Mouse (Mus musculus): ENCODE data around the gene Cux2. TPM values are rescaled to one million over a fixed set of nuclear protein-coding genes. Genes with fewer than 3 reads are reported as not detected.

The Cux2 gene
- polyA plus RNA-seq, 1 experiment from 2014 or later = 19.7 TPM

DNA sequence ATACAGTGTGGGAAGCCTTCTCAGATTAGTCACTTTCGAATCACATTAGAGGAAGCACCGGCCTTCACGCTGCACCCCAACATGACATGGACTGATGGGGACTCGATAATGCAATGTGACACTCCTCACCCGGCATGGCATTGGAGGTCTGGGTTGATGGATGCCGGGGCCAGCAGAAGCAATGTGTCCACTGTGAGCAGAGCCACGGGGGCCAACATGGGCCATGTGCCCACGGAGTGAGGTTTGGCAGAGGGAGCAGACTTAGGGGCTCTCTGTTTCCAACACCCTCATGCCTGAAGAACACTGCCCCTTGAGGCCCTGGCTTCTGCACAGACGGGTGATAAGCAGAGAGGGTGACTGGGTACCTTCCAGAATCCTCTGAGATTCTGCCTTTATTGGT, 91.4 kb downstream of the Cux2 start:
- Histone ChIP-seq H3K36me3 (no peaks in the 10 kb centered on the region), H3K4me2 (replicated peaks) (no peak overlapping the region), H3K4me1 (peaks cover 13% of the 10 kb centered on the region), H3K27me3 (no peaks in the 10 kb centered on the region; the same call in 1 of the 2 replicates), H3K9me3 (no peaks in the 10 kb centered on the region), H3K27ac (replicated peaks) (no peak overlapping the region), H3K4me3 (no peak overlapping the region), H3K9ac (replicated peaks) (no peak overlapping the region)
- 88% methylated on average over 9 of the region's 9 CpGs for WGBS
- ATAC-seq (ENCODE audit: low FRiP score, low read depth) = no peak

GRCm38 (mm10) chr5:121955806-121956205, 94.1 kb downstream of the Cux2 start:
- H3K9ac ChIP-seq (replicated peaks) = no peak overlapping the region
- no peak overlapping the region for H3K27ac ChIP-seq (replicated peaks)
- H3K4me2 ChIP-seq (replicated peaks) = no peak overlapping the region
- WGBS = 88% methylated on average over 5 of the region's 5 CpGs
- peaks cover 17% of the 10 kb centered on the region for H3K4me1 ChIP-seq
- H3K9me3 ChIP-seq = no peaks in the 10 kb centered on the region
- peaks cover 2% of the 10 kb centered on the region for H3K27me3 ChIP-seq
- no peak for ATAC-seq (ENCODE audit: low FRiP score, low read depth)
- no peaks in the 10 kb centered on the region for H3K36me3 ChIP-seq
- no peak overlapping the region for H3K4me3 ChIP-seq

- Histone ChIP-seq H3K4me3 (no peak overlapping the region), H3K27me3 (peaks cover 9% of the 10 kb centered on the region; the same call in 1 of the 2 replicates), H3K4me2 (replicated peaks) (no peak overlapping the region), H3K4me1 (peaks cover 46% of the 10 kb centered on the region), H3K9me3 (no peaks in the 10 kb centered on the region), H3K36me3 (no peaks in the 10 kb centered on the region), H3K9ac (replicated peaks) (no peak overlapping the region), H3K27ac (replicated peaks) (peak overlapping the region; percentile 86; the same call in 1 of the 2 replicates)
- 83% methylated on average over 2 of the region's 2 CpGs for WGBS
- no peak for ATAC-seq (ENCODE audit: low FRiP score, low read depth)
Measured at GRCm38 (mm10) chr5:121950175-121950574, 99.7 kb downstream of the Cux2 start.

DNA sequence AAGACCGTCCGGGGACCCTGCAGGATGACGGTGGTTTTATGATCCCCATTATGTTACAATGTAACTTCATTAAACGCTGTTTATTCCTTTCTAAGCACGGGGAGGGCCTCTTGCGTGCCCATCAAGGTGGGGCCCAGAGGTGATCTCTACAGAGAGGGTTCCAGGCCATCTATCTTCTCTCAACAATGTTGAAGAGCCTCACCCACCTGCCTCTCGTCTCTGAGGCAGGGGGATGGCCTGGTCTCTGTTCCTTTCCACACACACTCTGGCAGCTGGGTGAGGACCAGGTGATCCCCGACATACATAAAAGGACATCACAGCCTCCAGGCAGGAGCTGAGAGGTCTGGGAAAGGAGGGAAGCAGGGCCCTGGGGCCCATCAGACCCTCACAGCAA, 100.9 kb downstream of the Cux2 start:
- peak; percentile 10; the same call in 1 of the 2 replicates for ATAC-seq (ENCODE audit: low FRiP score, low read depth)
- no peak overlapping the region for H3K4me3 ChIP-seq
- H3K4me1 ChIP-seq = peaks cover 42% of the 10 kb centered on the region

GRCm38 (mm10) chr5:121948302-121949049, 101.4 kb downstream of the Cux2 start:
- peak overlapping the region; percentile 29; the same call in 1 of the 2 replicates for H3K9ac ChIP-seq (replicated peaks)
- H3K4me1 ChIP-seq = peaks cover 42% of the 10 kb centered on the region
- ATAC-seq (ENCODE audit: low FRiP score, low read depth) = peak; percentile 82
- peaks cover 9% of the 10 kb centered on the region; the same call in 1 of the 2 replicates for H3K27me3 ChIP-seq
- no peaks in the 10 kb centered on the region for H3K36me3 ChIP-seq
- H3K4me3 ChIP-seq = peak overlapping the region; percentile 34
- no peaks in the 10 kb centered on the region for H3K9me3 ChIP-seq
- H3K4me2 ChIP-seq (replicated peaks) = peak overlapping the region; percentile 57
- 5% methylated on average over 44 of the region's 44 CpGs for WGBS
- peak overlapping the region; percentile 86 for H3K27ac ChIP-seq (replicated peaks)

More for the DNA sequence above, 100.9 kb downstream of the Cux2 start:
- H3K9ac ChIP-seq (replicated peaks) = peak overlapping the region; percentile 29; the same call in 1 of the 2 replicates
- H3K9me3 ChIP-seq = no peaks in the 10 kb centered on the region
- peaks cover 9% of the 10 kb centered on the region; the same call in 1 of the 2 replicates for H3K27me3 ChIP-seq
- H3K27ac ChIP-seq (replicated peaks) = peak overlapping the region; percentile 86
- peak overlapping the region; percentile 57 for H3K4me2 ChIP-seq (replicated peaks)
- H3K36me3 ChIP-seq = no peaks in the 10 kb centered on the region
- 29% methylated on average over 8 of the region's 8 CpGs for WGBS

GRCm38 (mm10) chr5:121946657-121947245, 103.2 kb downstream of the Cux2 start:
- no peak for ATAC-seq (ENCODE audit: low FRiP score, low read depth)
- Histone ChIP-seq H3K27ac (replicated peaks) (no peak overlapping the region), H3K4me2 (replicated peaks) (no peak overlapping the region)

GRCm38 (mm10) chr5:121945819-121946218, 104.1 kb downstream of the Cux2 start:
- H3K27me3 ChIP-seq = 0 out of 2 replicates have a peak, but pooled peaks cover 7% of the 10 kb centered on the region

More at GRCm38 (mm10) chr5:121946657-121947245, 103.2 kb downstream of the Cux2 start:
- Histone ChIP-seq H3K36me3 (no peaks in the 10 kb centered on the region), H3K9ac (replicated peaks) (no peak overlapping the region), H3K4me3 (no peak overlapping the region), H3K9me3 (no peaks in the 10 kb centered on the region), H3K4me1 (peaks cover 41% of the 10 kb centered on the region), H3K27me3 (peaks cover 7% of the 10 kb centered on the region; the same call in 1 of the 2 replicates)
- 89% methylated on average over 7 of the region's 7 CpGs for WGBS

DNA sequence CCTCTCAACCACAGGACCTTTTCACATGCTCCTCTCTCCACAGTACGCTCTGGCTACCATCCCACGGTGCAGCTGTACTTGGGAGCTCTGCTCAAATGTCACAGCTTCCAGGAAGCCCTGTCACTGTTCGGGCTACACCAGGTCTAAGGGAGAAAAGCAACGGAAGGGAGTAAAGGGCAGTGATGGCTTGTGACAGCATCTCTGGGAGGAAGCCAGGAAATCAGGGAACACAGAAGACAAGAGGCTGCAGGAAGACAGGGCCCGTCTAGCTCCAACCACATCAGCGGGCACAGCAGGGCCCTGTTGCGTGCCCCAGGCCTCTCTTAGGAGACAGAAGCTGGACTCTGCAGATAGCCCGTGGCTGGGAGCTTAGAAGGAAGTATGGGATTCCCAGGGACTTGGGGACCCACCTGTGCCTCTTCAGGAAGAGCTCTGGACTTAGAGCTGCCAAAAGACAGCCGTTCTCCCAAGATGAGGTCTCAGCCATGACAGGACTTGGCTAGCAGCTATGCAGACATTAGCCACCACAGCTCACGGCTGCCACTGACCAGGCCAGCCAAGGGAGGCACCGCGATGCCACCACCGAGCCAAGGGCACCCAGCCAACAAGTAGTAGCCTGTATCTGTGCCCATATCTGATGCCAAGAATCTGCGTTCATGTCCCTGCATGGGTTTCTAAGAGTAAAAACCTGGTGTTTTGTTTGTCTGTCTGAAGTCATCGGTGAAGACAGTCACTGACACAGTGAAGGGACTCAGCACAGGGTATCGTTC, 105.7 kb downstream of the Cux2 start:
- no peak overlapping the region for H3K9ac ChIP-seq (replicated peaks)
- H3K27me3 ChIP-seq = 0 out of 2 replicates have a peak, but pooled peaks cover 7% of the 10 kb centered on the region
- no peak for ATAC-seq (ENCODE audit: low FRiP score, low read depth)
- no peaks in the 10 kb centered on the region for H3K9me3 ChIP-seq
- no peak overlapping the region for H3K27ac ChIP-seq (replicated peaks)
- no peak overlapping the region for H3K4me2 ChIP-seq (replicated peaks)
- no peak overlapping the region for H3K4me3 ChIP-seq
- peaks cover 28% of the 10 kb centered on the region for H3K4me1 ChIP-seq
- no peaks in the 10 kb centered on the region for H3K36me3 ChIP-seq
- WGBS = 93% methylated on average over 16 of the region's 16 CpGs

More at GRCm38 (mm10) chr5:121945819-121946218, 104.1 kb downstream of the Cux2 start:
- Histone ChIP-seq H3K27ac (replicated peaks) (no peak overlapping the region), H3K36me3 (no peaks in the 10 kb centered on the region), H3K9me3 (no peaks in the 10 kb centered on the region), H3K4me2 (replicated peaks) (no peak overlapping the region), H3K4me3 (no peak overlapping the region), H3K4me1 (peaks cover 38% of the 10 kb centered on the region), H3K9ac (replicated peaks) (no peak overlapping the region)
- 49% methylated on average over 6 of the region's 6 CpGs for WGBS
- ATAC-seq (ENCODE audit: low FRiP score, low read depth) = no peak

GRCm38 (mm10) chr5:121943472-121943871, 106.4 kb downstream of the Cux2 start:
- H3K4me2 ChIP-seq (replicated peaks) = no peak overlapping the region
- no peak overlapping the region for H3K4me3 ChIP-seq
- H3K9me3 ChIP-seq = no peaks in the 10 kb centered on the region
- no peak for ATAC-seq (ENCODE audit: low FRiP score, low read depth)
- H3K36me3 ChIP-seq = no peaks in the 10 kb centered on the region
- H3K27me3 ChIP-seq = 0 out of 2 replicates have a peak, but pooled peaks cover 7% of the 10 kb centered on the region
- 60% methylated on average over 7 of the region's 7 CpGs for WGBS
- H3K27ac ChIP-seq (replicated peaks) = no peak overlapping the region
- peaks cover 28% of the 10 kb centered on the region for H3K4me1 ChIP-seq
- no peak overlapping the region for H3K9ac ChIP-seq (replicated peaks)

GRCm38 (mm10) chr5:121938065-121938849, 111.6 kb downstream of the Cux2 start:
- H3K4me2 ChIP-seq (replicated peaks) = peak overlapping the region; percentile 32

GRCm38 (mm10) chr5:121930261-121930660, 119.6 kb downstream of the Cux2 start:
- no peak overlapping the region for H3K27ac ChIP-seq (replicated peaks)
- H3K36me3 ChIP-seq = no peaks in the 10 kb centered on the region
- peaks cover 50% of the 10 kb centered on the region for H3K4me1 ChIP-seq
- no peak overlapping the region for H3K9ac ChIP-seq (replicated peaks)
- no peak overlapping the region for H3K4me2 ChIP-seq (replicated peaks)
- no peak for ATAC-seq (ENCODE audit: low FRiP score, low read depth)
- no peaks in the 10 kb centered on the region for H3K9me3 ChIP-seq
- H3K27me3 ChIP-seq = peaks cover 14% of the 10 kb centered on the region
- H3K4me3 ChIP-seq = no peak overlapping the region
- WGBS = 79% methylated on average over 9 of the region's 9 CpGs

More at GRCm38 (mm10) chr5:121938065-121938849, 111.6 kb downstream of the Cux2 start:
- Histone ChIP-seq H3K27ac (replicated peaks) (peak overlapping the region; percentile 76), H3K27me3 (peaks cover 3% of the 10 kb centered on the region; the same call in 1 of the 2 replicates), H3K36me3 (no peaks in the 10 kb centered on the region), H3K4me3 (no peak overlapping the region), H3K9ac (replicated peaks) (peak overlapping the region; percentile 21; the same call in 1 of the 2 replicates), H3K4me1 (peaks cover 42% of the 10 kb centered on the region), H3K9me3 (no peaks in the 10 kb centered on the region)
- WGBS = 18% methylated on average over 18 of the region's 18 CpGs
- peak; percentile 76 for ATAC-seq (ENCODE audit: low FRiP score, low read depth)
